Mouse (Mus musculus): ENCODE data around the gene Tob2. TPM values are rescaled to one million over a fixed set of nuclear protein-coding genes. Genes with fewer than 3 reads are reported as not detected.
A peak's percentile ranks its signal among the peaks of the same experiment; 100 is the strongest.

The Tob2 gene
- polyA plus RNA-seq, 1 experiment: not detected

GRCm38 (mm10) chr15:81846755-81847154 is 11.8 kb downstream of the Tob2 start:
- WGBS: 83% methylated on average over 9 of the region's 9 CpGs

GRCm38 (mm10) chr15:81845724-81846123 is 12.9 kb downstream of the Tob2 start:
- WGBS: 21% methylated on average over 4 of the region's 4 CpGs
- TF ChIP-seq POLR2A (IDR thresholded peaks at IDR 0.05; ENCODE audit: insufficient read depth, low read depth, low read length) (no peak), CTCF (IDR thresholded peaks at IDR 0.05; ENCODE audit: insufficient read depth, low read depth, low read length) (no peak)
- H3K4me1 ChIP-seq (ENCODE audit: control insufficient read depth, insufficient read depth, low read length): peaks cover 36% of the 10 kb centered on the region
- H3K4me3 ChIP-seq (ENCODE audit: insufficient read depth, low read depth, low read length): no peak overlapping the region
- peak overlapping the region; percentile 60 for H3K27ac ChIP-seq (ENCODE audit: insufficient read depth, low read depth, low read length)

More at GRCm38 (mm10) chr15:81846755-81847154, 11.8 kb downstream of the Tob2 start:
- TF ChIP-seq CTCF (IDR thresholded peaks at IDR 0.05; ENCODE audit: insufficient read depth, low read depth, low read length) (0 out of 2 replicates have a peak, but pooled peaks have one; percentile 12), POLR2A (IDR thresholded peaks at IDR 0.05; ENCODE audit: insufficient read depth, low read depth, low read length) (no peak)
- Histone ChIP-seq H3K4me1 (ENCODE audit: control insufficient read depth, insufficient read depth, low read length) (peaks cover 46% of the 10 kb centered on the region), H3K27ac (ENCODE audit: insufficient read depth, low read depth, low read length) (no peak overlapping the region), H3K4me3 (ENCODE audit: insufficient read depth, low read depth, low read length) (no peak overlapping the region)

GRCm38 (mm10) chr15:81845033-81845625 is 13.5 kb downstream of the Tob2 start:
- H3K27ac ChIP-seq (ENCODE audit: insufficient read depth, low read depth, low read length): peak overlapping the region; percentile 13
- 49% methylated on average over 5 of the region's 5 CpGs for WGBS
- TF ChIP-seq POLR2A (IDR thresholded peaks at IDR 0.05; ENCODE audit: insufficient read depth, low read depth, low read length) (no peak), CTCF (IDR thresholded peaks at IDR 0.05; ENCODE audit: insufficient read depth, low read depth, low read length) (no peak)
- no peak overlapping the region for H3K4me3 ChIP-seq (ENCODE audit: insufficient read depth, low read depth, low read length)
- H3K4me1 ChIP-seq (ENCODE audit: control insufficient read depth, insufficient read depth, low read length): peaks cover 31% of the 10 kb centered on the region

GRCm38 (mm10) chr15:81842275-81842674 is 16.3 kb downstream of the Tob2 start:
- Histone ChIP-seq H3K4me1 (ENCODE audit: control insufficient read depth, insufficient read depth, low read length) (peaks cover 26% of the 10 kb centered on the region), H3K4me3 (ENCODE audit: insufficient read depth, low read depth, low read length) (no peak overlapping the region), H3K27ac (ENCODE audit: insufficient read depth, low read depth, low read length) (no peak overlapping the region)
- 88% methylated on average over 7 of the region's 7 CpGs for WGBS
- TF ChIP-seq CTCF (IDR thresholded peaks at IDR 0.05; ENCODE audit: insufficient read depth, low read depth, low read length) (no peak), POLR2A (IDR thresholded peaks at IDR 0.05; ENCODE audit: insufficient read depth, low read depth, low read length) (no peak)

GRCm38 (mm10) chr15:81840306-81840705 is 18.3 kb downstream of the Tob2 start:
- H3K4me1 ChIP-seq (ENCODE audit: control insufficient read depth, insufficient read depth, low read length): peaks cover 29% of the 10 kb centered on the region
- H3K27ac ChIP-seq (ENCODE audit: insufficient read depth, low read depth, low read length): peak overlapping the region; percentile 64
- no peak for TF ChIP-seq POLR2A (IDR thresholded peaks at IDR 0.05; ENCODE audit: insufficient read depth, low read depth, low read length)
- TF ChIP-seq CTCF (IDR thresholded peaks at IDR 0.05; ENCODE audit: insufficient read depth, low read depth, low read length): no peak
- no peak overlapping the region for H3K4me3 ChIP-seq (ENCODE audit: insufficient read depth, low read depth, low read length)
- WGBS: 93% methylated on average over 7 of the region's 7 CpGs

GRCm38 (mm10) chr15:81839634-81840033 is 19.0 kb downstream of the Tob2 start:
- Histone ChIP-seq H3K4me1 (ENCODE audit: control insufficient read depth, insufficient read depth, low read length) (peaks cover 26% of the 10 kb centered on the region), H3K4me3 (ENCODE audit: insufficient read depth, low read depth, low read length) (no peak overlapping the region), H3K27ac (ENCODE audit: insufficient read depth, low read depth, low read length) (peak overlapping the region; percentile 64)
- TF ChIP-seq CTCF (IDR thresholded peaks at IDR 0.05; ENCODE audit: insufficient read depth, low read depth, low read length): no peak
- no peak for TF ChIP-seq POLR2A (IDR thresholded peaks at IDR 0.05; ENCODE audit: insufficient read depth, low read depth, low read length)
- WGBS: 35% methylated on average over 5 of the region's 5 CpGs

GRCm38 (mm10) chr15:81838554-81839235 is 19.9 kb downstream of the Tob2 start:
- 43% methylated on average over 14 of the region's 14 CpGs for WGBS
- Histone ChIP-seq H3K4me1 (ENCODE audit: control insufficient read depth, insufficient read depth, low read length) (peaks cover 29% of the 10 kb centered on the region), H3K4me3 (ENCODE audit: insufficient read depth, low read depth, low read length) (no peak overlapping the region), H3K27ac (ENCODE audit: insufficient read depth, low read depth, low read length) (peak overlapping the region; percentile 65; the same call in 1 of the 2 replicates)
- TF ChIP-seq CTCF (IDR thresholded peaks at IDR 0.05; ENCODE audit: insufficient read depth, low read depth, low read length) (no peak), POLR2A (IDR thresholded peaks at IDR 0.05; ENCODE audit: insufficient read depth, low read depth, low read length) (no peak)

- H3K27ac ChIP-seq (ENCODE audit: insufficient read depth, low read depth, low read length): peak overlapping the region; percentile 81
- no peak overlapping the region for H3K4me3 ChIP-seq (ENCODE audit: insufficient read depth, low read depth, low read length)
- TF ChIP-seq CTCF (IDR thresholded peaks at IDR 0.05; ENCODE audit: insufficient read depth, low read depth, low read length) (no peak), POLR2A (IDR thresholded peaks at IDR 0.05; ENCODE audit: insufficient read depth, low read depth, low read length) (no peak)
- WGBS: 89% methylated on average over 7 of the region's 7 CpGs
- peaks cover 29% of the 10 kb centered on the region for H3K4me1 ChIP-seq (ENCODE audit: control insufficient read depth, insufficient read depth, low read length)
These were observed 21.4 kb downstream of the Tob2 start for GRCm38 (mm10) chr15:81836966-81837920.
